Mouse (Mus musculus) adrenal gland, postnatal 36 days (tissue): ENCODE measurements around the gene Scd3. TPM values are rescaled to one million over a fixed set of nuclear protein-coding genes. Genes with fewer than 3 reads are reported as not detected.
A peak's percentile ranks its signal among the peaks of the same experiment; 100 is the strongest.
"Not testable (repeated sequence)": the region's sequence is repeated elsewhere in the genome, so short reads cannot be mapped to it uniquely, and the experiment has no call there.

Source experiments
- DNase-seq, 2 experiments: peaks; one replicate each; pipeline ENCODE4 v3.0.0; 2021; ENCODE audit warnings: mixed read lengths in 1 of 2
- total RNA-seq, 2 experiments: library from RNA; stranded (reverse); gene quantifications; 2 replicates each; pipeline ENCODE4 v1.2.3; 2021

The Scd3 gene
- total RNA-seq, 2 experiments from 2014 or later, result 0.16 to 0.83 TPM

GRCm38 (mm10) chr19:44273711-44274110 lies 70.6 kb downstream of the Scd3 start:
- peak; percentile 42 for DNase-seq

- no peak for DNase-seq
These were observed 71.4 kb downstream of the Scd3 start for GRCm38 (mm10) chr19:44274452-44274851.

GRCm38 (mm10) chr19:44275418-44275817 lies 72.3 kb downstream of the Scd3 start:
- DNase-seq, result no peak

GRCm38 (mm10) chr19:44276861-44277260 lies 73.8 kb downstream of the Scd3 start:
- no peak for DNase-seq

- DNase-seq, result peak in 1 of 2 experiments; percentile 67
These were observed 74.9 kb downstream of the Scd3 start for GRCm38 (mm10) chr19:44277931-44278330.

GRCm38 (mm10) chr19:44280755-44281154 lies 77.7 kb downstream of the Scd3 start:
- peak; percentile 85 to 88 for DNase-seq

GRCm38 (mm10) chr19:44281825-44282447 lies 78.9 kb downstream of the Scd3 start:
- DNase-seq, result not testable (repeated sequence)

- DNase-seq, result no peak
These were observed 79.6 kb downstream of the Scd3 start for GRCm38 (mm10) chr19:44282534-44283156.

GRCm38 (mm10) chr19:44283157-44284024 lies 80.3 kb downstream of the Scd3 start:
- no peak for DNase-seq

GRCm38 (mm10) chr19:44284025-44284695 lies 81.1 kb downstream of the Scd3 start:
- DNase-seq, result peak; percentile 93 to 95

GRCm38 (mm10) chr19:44284723-44285122 lies 81.7 kb downstream of the Scd3 start:
- peak in 1 of 2 experiments; percentile 59 for DNase-seq

GRCm38 (mm10) chr19:44285554-44285953 lies 82.5 kb downstream of the Scd3 start:
- DNase-seq, result no peak

GRCm38 (mm10) chr19:44286109-44286508 lies 83.0 kb downstream of the Scd3 start:
- no peak for DNase-seq

GRCm38 (mm10) chr19:44287415-44288110 lies 84.5 kb downstream of the Scd3 start:
- DNase-seq, result no peak

GRCm38 (mm10) chr19:44292083-44292482 lies 89.0 kb downstream of the Scd3 start:
- DNase-seq, result no peak

GRCm38 (mm10) chr19:44292483-44292882 lies 89.4 kb downstream of the Scd3 start:
- DNase-seq, result no peak

- DNase-seq, result peak in 1 of 2 experiments; percentile 50
These were observed 90.1 kb downstream of the Scd3 start, which contains the start of gene Scd2 for GRCm38 (mm10) chr19:44292941-44293768. Gene Scd2, plus strand, starts transcription at chr19:44293674.
